In genomic region chr6:54563561-54563960, GRCm38 (mm10) we compare ENCODE assay signal across 22 mouse cellular contexts. TPM values are rescaled to one million over a fixed set of nuclear protein-coding genes. Genes with fewer than 3 reads are reported as not detected.
DNase-seq lines count a peak whose midpoint lies in the region; ATAC-seq lines count a peak whose summit lies in the region.
"Had no signal": no experiment of that assay in that cellular context is flagged by ENCODE, and none has a peak within 500 bp of the region (broad histone marks: within the 10 kb centered on the region; RNA-seq: fewer than 3 reads in every experiment).

No protein-coding gene starts in this region.

- DNase-seq in cerebellum, adult 9-10 months: peak; percentile 46
- no peak for DNase-seq in cerebellum, adult 11-12 months
- DNase-seq in forebrain, embryonic 10.5 days (ENCODE audit: extremely low spot score, low spot score): no peak
- no peak for DNase-seq in hindbrain, embryonic 14.5 days (ENCODE audit: low spot score)
- no peak for DNase-seq in midbrain, embryonic 14.5 days
- DNase-seq in layer of hippocampus, adult 18-20 months (ENCODE audit: low spot score in 2 of 2): no peak
- no peak for DNase-seq in lung, postnatal 4 days
- DNase-seq in thymus, postnatal 14 days: no peak
- DNase-seq: adrenal gland, postnatal 36 days; gastrocnemius, postnatal 25 days; heart, postnatal 4 days; kidney, adult 11 months; kidney, postnatal 36 days; lung, postnatal 10 days; right cerebral cortex, postnatal 25 days; thymus, postnatal 4 days had no signal

- peaks cover 31% of the 10 kb centered on the region; the same call in 1 of the 2 replicates for H3K27me3 ChIP-seq in forebrain, embryonic 10.5 days (ENCODE audit: poor library complexity, severe bottlenecking)
- no peaks in the 10 kb centered on the region for H3K27me3 ChIP-seq in hindbrain, embryonic 14.5 days (ENCODE audit: control insufficient read depth, insufficient read depth, low read length)
- H3K27me3 ChIP-seq in midbrain, embryonic 14.5 days (ENCODE audit: control insufficient read depth, insufficient read depth, low read length): no peaks in the 10 kb centered on the region
- H3K27me3 ChIP-seq: embryonic facial prominence, embryonic 15.5 days had no signal

- WGBS in forebrain, embryonic 10.5 days: 91% methylated on average over 4 of the region's 4 CpGs
- WGBS in hindbrain, embryonic 14.5 days: 91% methylated on average over 4 of the region's 4 CpGs
- WGBS in midbrain, embryonic 14.5 days: 85% methylated on average over 4 of the region's 4 CpGs

- peak overlapping the region; percentile 65 for H3K4me2 ChIP-seq in hindbrain, embryonic 14.5 days (replicated peaks)
- H3K4me2 ChIP-seq in midbrain, embryonic 14.5 days (ENCODE audit: low read length): peak overlapping the region; percentile 68
- H3K4me2 ChIP-seq: limb, embryonic 13.5 days; liver, embryonic 15.5 days had no signal

- no peak for ATAC-seq in hindbrain, embryonic 14.5 days (ENCODE audit: low FRiP score)
- no peak for ATAC-seq in midbrain, embryonic 14.5 days (ENCODE audit: low FRiP score, low TSS enrichment)
- ATAC-seq: activated CD4-positive, CD25-positive, alpha-beta regulatory T cell, adult 4 months had no signal

- H3K9me3 ChIP-seq in forebrain, embryonic 10.5 days: no peaks in the 10 kb centered on the region
- H3K9me3 ChIP-seq in hindbrain, embryonic 14.5 days (ENCODE audit: control insufficient read depth, low read length): no peaks in the 10 kb centered on the region
- no peaks in the 10 kb centered on the region for H3K9me3 ChIP-seq in midbrain, embryonic 14.5 days (ENCODE audit: control insufficient read depth, low read length)
- H3K9me3 ChIP-seq: embryonic facial prominence, embryonic 15.5 days; heart, embryonic 12.5 days; limb, embryonic 13.5 days; liver, embryonic 15.5 days had no signal

- H3K4me1 ChIP-seq in forebrain, embryonic 10.5 days: peaks cover 60% of the 10 kb centered on the region
- H3K4me1 ChIP-seq in hindbrain, embryonic 14.5 days (replicated peaks; ENCODE audit: control insufficient read depth, insufficient read depth, low read length): peaks cover 39% of the 10 kb centered on the region
- peaks cover 43% of the 10 kb centered on the region for H3K4me1 ChIP-seq in midbrain, embryonic 14.5 days (ENCODE audit: control insufficient read depth, insufficient read depth, low read length)
- H3K4me1 ChIP-seq: liver, embryonic 15.5 days had no signal

- H3K36me3 ChIP-seq in forebrain, embryonic 10.5 days (replicated peaks): no peaks in the 10 kb centered on the region
- H3K36me3 ChIP-seq in hindbrain, embryonic 14.5 days (replicated peaks; ENCODE audit: control insufficient read depth, insufficient read depth): no peaks in the 10 kb centered on the region
- H3K36me3 ChIP-seq in midbrain, embryonic 14.5 days (ENCODE audit: control insufficient read depth, insufficient read depth, low read length): no peaks in the 10 kb centered on the region
- H3K36me3 ChIP-seq: embryonic facial prominence, embryonic 15.5 days; heart, embryonic 12.5 days; limb, embryonic 13.5 days; liver, embryonic 15.5 days had no signal

- peak overlapping the region; percentile 53 for H3K27ac ChIP-seq in forebrain, embryonic 10.5 days
- H3K27ac ChIP-seq in hindbrain, embryonic 14.5 days: no peak overlapping the region
- no peak overlapping the region for H3K27ac ChIP-seq in midbrain, embryonic 14.5 days (replicated peaks; ENCODE audit: low read depth, low read length)
- H3K27ac ChIP-seq: embryonic facial prominence, embryonic 15.5 days; limb, embryonic 13.5 days; liver, embryonic 15.5 days had no signal

- H3K9ac ChIP-seq in hindbrain, embryonic 14.5 days: peak overlapping the region; percentile 29
- H3K9ac ChIP-seq in midbrain, embryonic 14.5 days (replicated peaks; ENCODE audit: low read length): peak overlapping the region; percentile 18; the same call in 1 of the 2 replicates
- H3K9ac ChIP-seq: embryonic facial prominence, embryonic 15.5 days; heart, embryonic 12.5 days; limb, embryonic 13.5 days; liver, embryonic 15.5 days had no signal

- no peak overlapping the region for H3K4me3 ChIP-seq in forebrain, embryonic 10.5 days
- no peak overlapping the region for H3K4me3 ChIP-seq in hindbrain, embryonic 14.5 days (replicated peaks; ENCODE audit: low read length)
- H3K4me3 ChIP-seq in midbrain, embryonic 14.5 days (replicated peaks; ENCODE audit: low read depth, low read length): no peak overlapping the region; the same call in 1 of the 2 replicates
- H3K4me3 ChIP-seq: embryonic facial prominence, embryonic 15.5 days; heart, embryonic 12.5 days; limb, embryonic 13.5 days; liver, embryonic 15.5 days had no signal

RNA-seq across cellular contexts. Expression of gene Scrn1, which starts 2.7 kb away (rescaled TPM):
- 58.7 and 62.1 TPM in 2 replicates for polyA plus RNA-seq in forebrain, embryonic 10.5 days (2016; fragmentation: Nextera tagmentation; extraction: Ambion mirVana)
- polyA plus RNA-seq in hindbrain, embryonic 14.5 days (2014; fragmentation: Nextera tagmentation; extraction: Ambion mirVana): 103 and 105 TPM in 2 replicates
- polyA plus RNA-seq in midbrain, embryonic 14.5 days (2014; fragmentation: Nextera tagmentation; extraction: Ambion mirVana): 88.0 and 104 TPM in 2 replicates
- total RNA-seq in layer of hippocampus, adult 18-20 months (2021): 10 to 100 TPM; 98.5 to 99.8 TPM
- total RNA-seq: neutrophil, adult 5-6 weeks had no signal
- polyA plus RNA-seq: activated CD4-positive, CD25-positive, alpha-beta regulatory T cell, adult 4 months had no signal

RNA-seq across cellular contexts. Expression of gene Plekha8, which starts 31.4 kb away (rescaled TPM):
- 20.9 and 21.6 TPM in 2 replicates for polyA plus RNA-seq in forebrain, embryonic 10.5 days (2016; fragmentation: Nextera tagmentation; extraction: Ambion mirVana)
- 13.0 and 14.0 TPM in 2 replicates for polyA plus RNA-seq in hindbrain, embryonic 14.5 days (2014; fragmentation: Nextera tagmentation; extraction: Ambion mirVana)
- polyA plus RNA-seq in midbrain, embryonic 14.5 days (2014; fragmentation: Nextera tagmentation; extraction: Ambion mirVana): 11.1 and 15.8 TPM in 2 replicates
- total RNA-seq in layer of hippocampus, adult 18-20 months (2021): 10 to 100 TPM; 12.3 to 13.7 TPM

RNA-seq across cellular contexts. Expression of gene Fkbp14, which starts 33.5 kb away (rescaled TPM):
- polyA plus RNA-seq in forebrain, embryonic 10.5 days (2016; fragmentation: Nextera tagmentation; extraction: Ambion mirVana): 11.3 and 12.3 TPM in 2 replicates
- polyA plus RNA-seq in hindbrain, embryonic 14.5 days (2014; fragmentation: Nextera tagmentation; extraction: Ambion mirVana): 11.7 and 13.1 TPM in 2 replicates
- polyA plus RNA-seq in midbrain, embryonic 14.5 days (2014; fragmentation: Nextera tagmentation; extraction: Ambion mirVana): 4.3 and 8.1 TPM in 2 replicates
- total RNA-seq in layer of hippocampus, adult 18-20 months (2021): 10 to 100 TPM; 13.9 to 14.2 TPM
- total RNA-seq: neutrophil, adult 5-6 weeks had no signal
- polyA plus RNA-seq: activated CD4-positive, CD25-positive, alpha-beta regulatory T cell, adult 4 months had no signal
